Mouse (Mus musculus) hindbrain, embryonic 12.5 days (tissue): ENCODE measurements at regions not wholly inside any gene's neighbourhood (a gene's known extent, or its start where the extent isn't known, plus 50 kb on each side); places are given as distances from the start of the nearest gene placed in this dataset.

ENCODE experiments used
- ATAC-seq: fragments of 200-750 bp; cut with Nextera tagmentation; 2 replicates; pipeline ENCODE4 v1.8.0; 2017; ENCODE audit warnings: moderate TSS enrichment; ENCODE audit not compliant: low FRiP score
- H3K27ac ChIP-seq: fragments of 300-500 bp; sonication (generic); 2 replicates; pipeline ENCODE4 v1.5.1; 2016; ENCODE audit warnings: mild to moderate bottlenecking
- H3K27me3 ChIP-seq: fragments of 300-500 bp; sonication (generic); 2 replicates; pipeline ENCODE4 v1.6.1; 2016; ENCODE audit warnings: mild to moderate bottlenecking
- H3K36me3 ChIP-seq: fragments of 300-500 bp; sonication (generic); 2 replicates; pipeline ENCODE4 v1.6.1; 2016; ENCODE audit warnings: mild to moderate bottlenecking
- H3K4me1 ChIP-seq: fragments of 300-500 bp; sonication (generic); 2 replicates; pipeline ENCODE4 v1.6.1; 2016
- H3K4me2 ChIP-seq: fragments of 300-500 bp; sonication (generic); replicated peaks from 2 replicates; pipeline ENCODE4 v1.6.1; 2016; ENCODE audit warnings: mild to moderate bottlenecking
- H3K4me3 ChIP-seq: fragments of 300-500 bp; sonication (generic); 2 replicates; pipeline ENCODE4 v1.5.1; 2016; ENCODE audit warnings: mild to moderate bottlenecking
- H3K9ac ChIP-seq: fragments of 300-500 bp; sonication (generic); 2 replicates; pipeline ENCODE4 v1.6.1; 2016; ENCODE audit warnings: mild to moderate bottlenecking, moderate library complexity
- H3K9me3 ChIP-seq: fragments of 300-500 bp; sonication (generic); replicated peaks from 2 replicates; pipeline ENCODE4 v1.6.1; 2016; ENCODE audit warnings: mild to moderate bottlenecking
- WGBS: fragments of 180-500 bp; shearing (Covaris S2); methylation state at CpG from one replicate; pipeline ENCODE4 v1.1.7; 2016; 5-methylcytosine and 5-hydroxymethylcytosine counted together

DNA sequence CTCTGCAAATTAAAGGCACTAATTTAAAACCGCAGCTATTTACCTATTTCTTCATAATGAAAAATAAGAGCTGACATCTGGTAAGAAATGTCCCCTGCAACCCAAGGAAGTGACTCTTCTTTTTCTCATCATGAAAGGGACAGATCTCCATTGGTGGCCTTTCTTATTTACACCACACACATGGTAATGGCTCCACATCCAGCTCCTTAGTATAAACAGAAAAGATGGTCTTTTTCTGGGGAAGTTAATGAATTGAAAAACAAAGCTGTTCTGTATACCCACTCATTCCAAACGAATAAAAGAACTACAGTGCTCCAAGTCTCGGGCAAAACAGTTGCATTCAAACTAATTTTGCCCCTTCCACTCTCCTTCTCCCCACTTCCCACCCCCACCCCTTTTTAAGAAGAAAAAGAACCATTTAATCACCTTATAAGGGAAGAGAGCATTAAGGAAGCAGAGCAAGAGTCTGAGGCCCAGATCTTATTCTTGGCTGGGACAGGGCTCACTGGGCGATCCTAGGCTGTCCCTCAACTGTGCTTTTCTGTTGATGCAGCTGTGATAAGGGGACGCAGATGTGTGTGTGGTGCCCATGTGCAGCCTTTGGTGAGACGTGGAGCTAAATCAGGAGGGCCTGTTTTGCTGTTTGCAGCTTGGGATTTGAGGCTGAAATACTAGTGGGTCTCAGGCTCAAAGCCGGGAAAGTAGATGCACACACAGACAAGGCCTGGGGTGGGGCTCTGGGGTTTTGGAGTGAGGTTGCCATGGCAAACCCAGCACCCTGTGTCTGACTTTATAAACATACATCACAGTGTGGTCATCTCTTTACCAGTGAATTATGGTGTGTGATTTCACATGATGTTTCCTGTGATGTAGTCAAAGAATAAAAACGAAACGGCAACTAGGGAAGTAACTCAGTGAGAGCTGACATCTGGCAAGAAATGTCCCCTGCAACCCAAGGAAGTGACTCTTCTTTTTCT lies 113.6 kb upstream of the Ercc6l2 start:
- Histone ChIP-seq H3K36me3 (no peaks in the 10 kb centered on the region), H3K27me3 (no peaks in the 10 kb centered on the region), H3K27ac (no peak overlapping the region), H3K4me3 (no peak overlapping the region), H3K9ac (no peak overlapping the region), H3K9me3 (no peaks in the 10 kb centered on the region), H3K4me2 (no peak overlapping the region), H3K4me1 (peaks cover 7% of the 10 kb centered on the region; the same call in 1 of the 2 replicates)
- 38% methylated on average over 9 of the region's 9 CpGs for WGBS
- ATAC-seq = no peak

DNA sequence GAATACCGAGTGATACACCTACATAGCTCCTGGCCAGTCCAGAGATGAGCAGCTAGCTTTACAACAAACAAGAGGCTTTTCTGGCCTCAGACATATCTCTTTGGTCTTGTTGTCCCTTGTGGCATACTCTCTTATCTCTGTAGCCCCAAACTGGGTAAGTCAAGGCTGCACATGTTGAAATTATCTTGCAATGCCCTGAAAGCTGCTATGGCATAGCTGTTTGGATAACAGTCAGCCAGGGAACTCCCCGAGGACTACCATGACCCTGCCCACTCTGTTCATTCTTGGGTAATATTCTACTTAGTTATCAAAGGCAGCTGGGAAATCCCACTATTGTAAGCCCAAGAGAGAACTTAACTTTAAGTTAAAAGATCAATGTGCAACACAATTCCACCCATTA lies 106.5 kb upstream of the Ercc6l2 start:
- no peaks in the 10 kb centered on the region for H3K27me3 ChIP-seq
- ATAC-seq = no peak
- H3K4me1 ChIP-seq = no peaks in the 10 kb centered on the region
- H3K27ac ChIP-seq = no peak overlapping the region
- 81% methylated on average over 2 of the region's 2 CpGs for WGBS
- no peak overlapping the region for H3K9ac ChIP-seq
- no peak overlapping the region for H3K4me3 ChIP-seq
- no peak overlapping the region for H3K4me2 ChIP-seq
- no peaks in the 10 kb centered on the region for H3K36me3 ChIP-seq
- peaks cover 7% of the 10 kb centered on the region; the same call in 1 of the 2 replicates for H3K9me3 ChIP-seq

GRCm38 (mm10) chr13:63713137-63713536 lies 101.9 kb upstream of the Ercc6l2 start:
- Histone ChIP-seq H3K27ac (no peak overlapping the region), H3K4me2 (no peak overlapping the region), H3K4me3 (no peak overlapping the region), H3K27me3 (no peaks in the 10 kb centered on the region), H3K36me3 (no peaks in the 10 kb centered on the region), H3K9me3 (peaks cover 7% of the 10 kb centered on the region; the same call in 1 of the 2 replicates), H3K9ac (no peak overlapping the region), H3K4me1 (no peaks in the 10 kb centered on the region)
- 90% methylated on average over 3 of the region's 3 CpGs for WGBS
- ATAC-seq = no peak

DNA sequence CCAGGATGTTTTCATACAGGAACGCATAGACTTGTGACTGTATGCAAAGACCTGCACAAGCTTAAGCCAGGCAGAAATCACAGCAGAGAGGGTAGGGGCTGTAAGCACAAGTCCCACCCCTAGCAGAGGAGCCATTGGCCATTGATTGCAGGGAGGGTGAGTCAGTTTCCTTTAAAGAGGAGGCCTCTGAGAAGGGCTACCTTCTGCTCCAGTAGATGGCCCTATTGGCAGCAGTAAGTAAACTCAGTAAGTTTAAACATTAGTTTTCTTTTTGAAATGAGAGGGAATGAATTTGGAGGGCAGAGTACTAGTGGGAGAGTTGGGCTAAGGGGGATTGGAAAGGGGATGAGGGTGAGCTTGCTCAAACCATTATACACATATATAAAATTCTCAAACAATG lies 98.5 kb upstream of the Ercc6l2 start:
- Histone ChIP-seq H3K4me2 (no peak overlapping the region), H3K9me3 (peaks cover 7% of the 10 kb centered on the region; the same call in 1 of the 2 replicates), H3K27ac (no peak overlapping the region), H3K4me1 (peaks cover 6% of the 10 kb centered on the region), H3K36me3 (no peaks in the 10 kb centered on the region), H3K4me3 (no peak overlapping the region), H3K9ac (no peak overlapping the region), H3K27me3 (no peaks in the 10 kb centered on the region)
- WGBS = 75% methylated on average over 1 of the region's 1 CpGs
- no peak for ATAC-seq

- Histone ChIP-seq H3K4me1 (peaks cover 6% of the 10 kb centered on the region), H3K9me3 (peaks cover 7% of the 10 kb centered on the region; the same call in 1 of the 2 replicates), H3K4me3 (no peak overlapping the region), H3K27me3 (no peaks in the 10 kb centered on the region), H3K36me3 (no peaks in the 10 kb centered on the region), H3K9ac (no peak overlapping the region), H3K27ac (no peak overlapping the region), H3K4me2 (no peak overlapping the region)
- 81% methylated on average over 3 of the region's 3 CpGs for WGBS
- ATAC-seq = no peak
These were observed 97.8 kb upstream of the Ercc6l2 start for GRCm38 (mm10) chr13:63717249-63717648.

GRCm38 (mm10) chr13:63718782-63719181 lies 96.3 kb upstream of the Ercc6l2 start:
- Histone ChIP-seq H3K27ac (no peak overlapping the region), H3K4me1 (peaks cover 6% of the 10 kb centered on the region), H3K4me2 (no peak overlapping the region), H3K27me3 (no peaks in the 10 kb centered on the region), H3K4me3 (no peak overlapping the region), H3K9me3 (no peaks in the 10 kb centered on the region), H3K36me3 (no peaks in the 10 kb centered on the region), H3K9ac (no peak overlapping the region)
- no peak for ATAC-seq
- 64% methylated on average over 2 of the region's 2 CpGs for WGBS

GRCm38 (mm10) chr13:63719351-63720207 lies 95.5 kb upstream of the Ercc6l2 start:
- WGBS = 39% methylated on average over 8 of the region's 8 CpGs
- ATAC-seq = no peak
- H3K27ac ChIP-seq = no peak overlapping the region

GRCm38 (mm10) chr13:63720610-63721009 lies 94.4 kb upstream of the Ercc6l2 start:
- Histone ChIP-seq H3K9ac (no peak overlapping the region), H3K27ac (no peak overlapping the region), H3K4me3 (no peak overlapping the region), H3K4me1 (peaks cover 6% of the 10 kb centered on the region), H3K9me3 (no peaks in the 10 kb centered on the region), H3K4me2 (no peak overlapping the region), H3K36me3 (no peaks in the 10 kb centered on the region), H3K27me3 (0 out of 2 replicates have a peak, but pooled peaks cover 2% of the 10 kb centered on the region)
- no peak for ATAC-seq
- 70% methylated on average over 3 of the region's 3 CpGs for WGBS

More at GRCm38 (mm10) chr13:63719351-63720207, 95.5 kb upstream of the Ercc6l2 start:
- Histone ChIP-seq H3K9me3 (no peaks in the 10 kb centered on the region), H3K27me3 (0 out of 2 replicates have a peak, but pooled peaks cover 2% of the 10 kb centered on the region), H3K4me3 (no peak overlapping the region), H3K4me2 (no peak overlapping the region), H3K9ac (no peak overlapping the region), H3K4me1 (peaks cover 6% of the 10 kb centered on the region), H3K36me3 (no peaks in the 10 kb centered on the region)

DNA sequence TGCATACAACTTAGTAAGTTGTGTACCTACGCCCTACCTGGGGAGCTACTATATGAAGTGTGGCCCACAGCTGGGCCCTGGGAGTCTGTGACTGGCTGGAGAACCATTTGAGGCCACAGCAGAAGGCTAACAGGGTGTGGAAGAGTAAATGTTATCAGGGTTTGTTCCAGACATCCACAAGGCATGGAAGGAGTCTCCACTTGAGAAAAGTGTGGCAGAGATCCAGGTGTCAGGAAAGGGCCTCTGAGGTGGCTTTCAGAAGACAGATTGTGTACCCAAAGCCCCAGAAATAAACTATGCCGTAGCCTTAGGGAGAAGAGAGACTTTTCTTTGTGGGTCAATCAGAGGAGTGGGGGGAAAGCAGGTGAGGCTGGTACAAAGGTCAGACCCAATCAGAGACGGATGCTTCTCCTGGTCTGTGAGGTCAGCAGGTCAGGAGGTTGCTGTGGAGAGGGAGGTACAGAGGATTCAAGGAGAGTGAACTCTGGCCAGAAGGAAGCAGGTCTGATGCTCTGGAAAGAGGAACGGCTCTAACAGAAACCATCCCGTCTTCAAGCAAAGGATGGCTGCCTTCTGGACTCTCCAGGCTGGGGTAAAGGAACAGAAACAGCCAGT lies 93.9 kb upstream of the Ercc6l2 start:
- H3K36me3 ChIP-seq = no peaks in the 10 kb centered on the region
- 76% methylated on average over 5 of the region's 5 CpGs for WGBS

GRCm38 (mm10) chr13:63724293-63724692 lies 90.7 kb upstream of the Ercc6l2 start:
- Histone ChIP-seq H3K4me3 (no peak overlapping the region), H3K27me3 (0 out of 2 replicates have a peak, but pooled peaks cover 2% of the 10 kb centered on the region), H3K9me3 (no peaks in the 10 kb centered on the region), H3K36me3 (no peaks in the 10 kb centered on the region), H3K9ac (no peak overlapping the region), H3K27ac (no peak overlapping the region), H3K4me2 (no peak overlapping the region), H3K4me1 (peaks cover 8% of the 10 kb centered on the region)
- WGBS = 93% methylated on average over 2 of the region's 2 CpGs
- no peak for ATAC-seq

More for the DNA sequence above, 93.9 kb upstream of the Ercc6l2 start:
- Histone ChIP-seq H3K9ac (no peak overlapping the region), H3K27me3 (0 out of 2 replicates have a peak, but pooled peaks cover 2% of the 10 kb centered on the region), H3K4me3 (no peak overlapping the region), H3K27ac (no peak overlapping the region), H3K9me3 (no peaks in the 10 kb centered on the region), H3K4me2 (no peak overlapping the region), H3K4me1 (peaks cover 10% of the 10 kb centered on the region)
- ATAC-seq = no peak

DNA sequence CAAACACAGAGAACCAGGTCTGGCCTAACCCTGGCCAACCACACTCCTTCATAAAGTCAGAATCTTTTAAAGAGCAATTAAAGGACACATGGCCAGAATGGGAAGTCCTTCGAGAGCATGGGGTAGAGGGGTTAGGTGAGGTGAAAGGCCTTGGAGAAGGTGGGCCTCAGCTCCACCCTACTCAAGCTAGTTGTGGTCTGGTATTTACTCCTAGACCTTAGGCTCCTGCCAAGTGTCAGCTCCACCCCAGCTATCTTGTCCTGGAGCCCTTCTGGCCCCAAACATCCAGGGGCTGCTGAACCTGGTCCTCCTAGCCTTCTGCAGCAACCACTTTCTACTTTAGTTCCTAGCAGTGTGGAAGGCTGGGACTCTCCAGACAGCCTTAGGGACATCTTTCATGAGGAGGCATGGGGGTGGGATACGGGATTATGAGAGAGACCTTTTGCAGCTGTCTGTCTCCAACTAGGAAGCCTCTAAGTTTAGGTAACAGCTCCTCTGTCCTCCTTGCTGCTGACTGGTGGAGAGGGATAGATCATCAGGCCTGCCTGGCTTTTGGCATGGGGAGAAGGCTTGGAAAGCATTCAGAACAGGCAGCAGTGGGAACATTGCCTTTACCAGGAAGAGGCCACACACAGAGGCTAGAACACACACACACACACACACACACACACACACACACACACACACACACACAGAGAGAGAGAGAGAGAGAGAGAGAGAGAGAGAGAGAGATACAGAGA lies 90.0 kb upstream of the Ercc6l2 start:
- 63% methylated on average over 2 of the region's 2 CpGs for WGBS
- H3K27ac ChIP-seq = no peak overlapping the region
- H3K4me2 ChIP-seq = no peak overlapping the region
- no peak for ATAC-seq
- H3K4me3 ChIP-seq = no peak overlapping the region
- H3K27me3 ChIP-seq = 0 out of 2 replicates have a peak, but pooled peaks cover 2% of the 10 kb centered on the region
- H3K4me1 ChIP-seq = peaks cover 6% of the 10 kb centered on the region; the same call in 1 of the 2 replicates
- H3K9ac ChIP-seq = no peak overlapping the region
- H3K9me3 ChIP-seq = no peaks in the 10 kb centered on the region
- H3K36me3 ChIP-seq = no peaks in the 10 kb centered on the region
